Mouse (Mus musculus): Measurements from ENCODE around the gene Commd7. TPM values are rescaled to one million over a fixed set of nuclear protein-coding genes. Genes with fewer than 3 reads are reported as not detected.

The Commd7 gene
- polyA plus RNA-seq, 1 experiment, result 0.38 TPM

- Histone ChIP-seq H3K9me3 (ENCODE audit: control insufficient read depth, low read length) (no peaks in the 10 kb centered on the region), H3K27me3 (ENCODE audit: control insufficient read depth) (no peaks in the 10 kb centered on the region), H3K4me3 (replicated peaks) (peak overlapping the region; percentile 91), H3K4me1 (ENCODE audit: control insufficient read depth) (peaks cover 25% of the 10 kb centered on the region), H3K36me3 (ENCODE audit: control insufficient read depth) (peaks cover 6% of the 10 kb centered on the region)
- TF ChIP-seq TAL1 (IDR thresholded peaks at IDR 0.05; ENCODE audit: low read length) (no peak), GATA1 (IDR thresholded peaks at IDR 0.05; ENCODE audit: low read length) (no peak)
Observed at GRCm38 (mm10) chr2:153633259-153633658, 678 bp upstream of the Commd7 start.

DNA sequence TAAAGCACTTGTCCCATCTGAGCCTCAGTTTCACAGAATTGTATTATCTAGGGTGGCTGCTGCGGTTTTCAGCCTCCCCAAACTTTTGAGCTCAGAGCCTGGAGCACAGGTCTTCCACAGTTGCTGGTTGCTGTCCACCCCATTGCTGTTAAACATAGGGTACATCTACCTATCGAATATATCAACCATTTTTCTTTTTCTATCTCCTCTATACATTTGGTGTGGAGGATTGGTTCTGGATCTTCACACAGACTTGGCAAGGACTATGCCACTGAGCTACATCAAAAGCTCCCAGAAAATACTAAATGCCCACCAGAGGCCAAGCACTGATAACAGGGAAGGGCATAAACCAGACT lies 268 bp upstream of the Commd7 start:
- Histone ChIP-seq H3K27me3 (ENCODE audit: control insufficient read depth) (no peaks in the 10 kb centered on the region), H3K4me3 (replicated peaks) (peak overlapping the region; percentile 91), H3K9me3 (ENCODE audit: control insufficient read depth, low read length) (no peaks in the 10 kb centered on the region), H3K4me1 (ENCODE audit: control insufficient read depth) (peaks cover 25% of the 10 kb centered on the region), H3K36me3 (ENCODE audit: control insufficient read depth) (peaks cover 10% of the 10 kb centered on the region)
- TF ChIP-seq GATA1 (IDR thresholded peaks at IDR 0.05; ENCODE audit: low read length) (no peak), TAL1 (IDR thresholded peaks at IDR 0.05; ENCODE audit: low read length) (no peak)

- H3K4me1 ChIP-seq (ENCODE audit: control insufficient read depth), result peaks cover 25% of the 10 kb centered on the region
- TF ChIP-seq TAL1 (IDR thresholded peaks at IDR 0.05; ENCODE audit: low read length), result no peak
- no peak for TF ChIP-seq GATA1 (IDR thresholded peaks at IDR 0.05; ENCODE audit: low read length)
- H3K4me3 ChIP-seq (replicated peaks), result no peak overlapping the region
- no peaks in the 10 kb centered on the region for H3K27me3 ChIP-seq (ENCODE audit: control insufficient read depth)
- no peaks in the 10 kb centered on the region for H3K9me3 ChIP-seq (ENCODE audit: control insufficient read depth, low read length)
- H3K36me3 ChIP-seq (ENCODE audit: control insufficient read depth), result peaks cover 23% of the 10 kb centered on the region
Observed at GRCm38 (mm10) chr2:153630950-153631349, 1.6 kb downstream of the Commd7 start.

- Histone ChIP-seq H3K9me3 (ENCODE audit: control insufficient read depth, low read length) (no peaks in the 10 kb centered on the region), H3K4me3 (replicated peaks) (no peak overlapping the region), H3K36me3 (ENCODE audit: control insufficient read depth) (peaks cover 69% of the 10 kb centered on the region), H3K27me3 (ENCODE audit: control insufficient read depth) (no peaks in the 10 kb centered on the region), H3K4me1 (ENCODE audit: control insufficient read depth) (no peaks in the 10 kb centered on the region)
- TF ChIP-seq TAL1 (IDR thresholded peaks at IDR 0.05; ENCODE audit: low read length) (no peak), GATA1 (IDR thresholded peaks at IDR 0.05; ENCODE audit: low read length) (no peak)
Observed at GRCm38 (mm10) chr2:153622449-153622848, 10.1 kb downstream of the Commd7 start.

GRCm38 (mm10) chr2:153618889-153619288 lies 13.7 kb downstream of the Commd7 start:
- Histone ChIP-seq H3K27me3 (ENCODE audit: control insufficient read depth) (no peaks in the 10 kb centered on the region), H3K36me3 (ENCODE audit: control insufficient read depth) (peaks cover 52% of the 10 kb centered on the region), H3K9me3 (ENCODE audit: control insufficient read depth, low read length) (no peaks in the 10 kb centered on the region), H3K4me3 (replicated peaks) (no peak overlapping the region), H3K4me1 (ENCODE audit: control insufficient read depth) (no peaks in the 10 kb centered on the region; the same call in 1 of the 2 replicates)
- TF ChIP-seq GATA1 (IDR thresholded peaks at IDR 0.05; ENCODE audit: low read length) (no peak), TAL1 (IDR thresholded peaks at IDR 0.05; ENCODE audit: low read length) (no peak)

DNA sequence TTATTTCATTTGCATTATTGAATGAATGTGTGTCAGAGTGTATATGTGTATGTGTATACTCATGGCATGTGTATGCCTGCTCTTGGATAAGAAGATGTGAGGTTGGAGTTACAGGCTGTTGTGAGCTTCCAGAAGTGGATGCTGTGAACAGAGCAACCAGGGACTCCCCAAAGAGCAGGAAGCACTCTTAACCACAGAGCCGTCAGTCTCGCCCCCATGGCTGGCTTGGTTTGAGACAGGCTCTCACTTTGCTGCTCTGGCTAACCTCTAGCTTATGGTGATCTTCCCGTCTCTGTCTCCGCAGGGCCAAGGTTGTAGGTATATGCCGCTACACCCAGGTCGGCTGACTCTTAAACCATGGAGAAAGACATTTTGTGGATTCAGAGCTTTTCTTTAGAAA lies 14.1 kb downstream of the Commd7 start:
- H3K9me3 ChIP-seq (ENCODE audit: control insufficient read depth, low read length), result no peaks in the 10 kb centered on the region
- H3K4me3 ChIP-seq (replicated peaks), result no peak overlapping the region
- H3K27me3 ChIP-seq (ENCODE audit: control insufficient read depth), result no peaks in the 10 kb centered on the region
- no peaks in the 10 kb centered on the region; the same call in 1 of the 2 replicates for H3K4me1 ChIP-seq (ENCODE audit: control insufficient read depth)
- TF ChIP-seq TAL1 (IDR thresholded peaks at IDR 0.05; ENCODE audit: low read length) (no peak), GATA1 (IDR thresholded peaks at IDR 0.05; ENCODE audit: low read length) (no peak)
- H3K36me3 ChIP-seq (ENCODE audit: control insufficient read depth), result peaks cover 51% of the 10 kb centered on the region

GRCm38 (mm10) chr2:153616893-153617292 lies 15.7 kb downstream of the Commd7 start:
- TF ChIP-seq GATA1 (IDR thresholded peaks at IDR 0.05; ENCODE audit: low read length), result no peak
- TF ChIP-seq TAL1 (IDR thresholded peaks at IDR 0.05; ENCODE audit: low read length), result no peak
- Histone ChIP-seq H3K4me1 (ENCODE audit: control insufficient read depth) (peaks cover 9% of the 10 kb centered on the region), H3K36me3 (ENCODE audit: control insufficient read depth) (peaks cover 38% of the 10 kb centered on the region), H3K4me3 (replicated peaks) (no peak overlapping the region), H3K27me3 (ENCODE audit: control insufficient read depth) (no peaks in the 10 kb centered on the region), H3K9me3 (ENCODE audit: control insufficient read depth, low read length) (no peaks in the 10 kb centered on the region)

- Histone ChIP-seq H3K4me3 (replicated peaks) (no peak overlapping the region), H3K27me3 (ENCODE audit: control insufficient read depth) (no peaks in the 10 kb centered on the region), H3K4me1 (ENCODE audit: control insufficient read depth) (peaks cover 50% of the 10 kb centered on the region), H3K36me3 (ENCODE audit: control insufficient read depth) (peaks cover 6% of the 10 kb centered on the region), H3K9me3 (ENCODE audit: control insufficient read depth, low read length) (no peaks in the 10 kb centered on the region)
- TF ChIP-seq GATA1 (IDR thresholded peaks at IDR 0.05; ENCODE audit: low read length) (no peak), TAL1 (IDR thresholded peaks at IDR 0.05; ENCODE audit: low read length) (no peak)
Observed at GRCm38 (mm10) chr2:153612594-153613281, 19.8 kb downstream of the Commd7 start.

DNA sequence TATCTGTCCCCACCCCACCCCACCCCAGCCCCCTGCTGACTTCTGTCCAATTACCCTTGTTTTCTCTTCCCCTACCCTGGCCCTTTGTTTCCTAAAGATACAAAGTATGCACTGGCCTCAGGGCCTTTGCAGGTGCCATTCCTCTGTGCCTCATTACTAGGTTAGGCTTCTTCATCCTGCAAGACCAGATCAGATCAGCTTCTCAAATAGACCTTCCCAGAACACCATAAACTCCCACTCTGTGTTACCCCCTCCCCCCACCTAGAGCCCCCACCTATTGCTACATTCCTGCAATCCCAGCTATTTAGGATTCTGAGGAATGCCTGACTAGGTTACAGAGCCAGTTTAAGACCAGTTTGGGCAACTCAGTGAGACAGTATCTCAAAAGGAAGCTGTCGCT lies 20.8 kb downstream of the Commd7 start:
- Histone ChIP-seq H3K36me3 (ENCODE audit: control insufficient read depth) (peaks cover 3% of the 10 kb centered on the region), H3K27me3 (ENCODE audit: control insufficient read depth) (no peaks in the 10 kb centered on the region), H3K9me3 (ENCODE audit: control insufficient read depth, low read length) (no peaks in the 10 kb centered on the region), H3K4me3 (replicated peaks) (no peak overlapping the region), H3K4me1 (ENCODE audit: control insufficient read depth) (peaks cover 60% of the 10 kb centered on the region)
- TF ChIP-seq GATA1 (IDR thresholded peaks at IDR 0.05; ENCODE audit: low read length), result no peak
- TF ChIP-seq TAL1 (IDR thresholded peaks at IDR 0.05; ENCODE audit: low read length), result no peak

GRCm38 (mm10) chr2:153611241-153611630 lies 21.3 kb downstream of the Commd7 start:
- peaks cover 65% of the 10 kb centered on the region for H3K4me1 ChIP-seq (ENCODE audit: control insufficient read depth)
- TF ChIP-seq GATA1 (IDR thresholded peaks at IDR 0.05; ENCODE audit: low read length), result no peak
- TF ChIP-seq TAL1 (IDR thresholded peaks at IDR 0.05; ENCODE audit: low read length), result no peak
- no peak overlapping the region for H3K4me3 ChIP-seq (replicated peaks)
- no peaks in the 10 kb centered on the region for H3K9me3 ChIP-seq (ENCODE audit: control insufficient read depth, low read length)
- H3K36me3 ChIP-seq (ENCODE audit: control insufficient read depth), result peaks cover 3% of the 10 kb centered on the region
- no peaks in the 10 kb centered on the region for H3K27me3 ChIP-seq (ENCODE audit: control insufficient read depth)
